Comparison of ENCODE assay signal across 9 mouse cellular contexts in genomic region chrX:73342941-73343735, GRCm38 (mm10). TPM values are rescaled to one million over a fixed set of nuclear protein-coding genes. Genes with fewer than 3 reads are reported as not detected.
DNase-seq lines count a peak whose midpoint lies in the region; ATAC-seq and TF ChIP-seq lines count a peak whose summit lies in the region.
"Had no signal": no experiment of that assay in that cellular context is flagged by ENCODE, and none has a peak within 500 bp of the region (broad histone marks: within the 10 kb centered on the region; RNA-seq: fewer than 3 reads in every experiment).

No protein-coding gene starts in this region.

- no peaks in the 10 kb centered on the region for H3K27me3 ChIP-seq in heart, adult 2 months (ENCODE audit: control insufficient read depth, insufficient read depth, low read length)
- no peaks in the 10 kb centered on the region for H3K27me3 ChIP-seq in E14TG2a.4 (ENCODE audit: insufficient read depth, low read length)
- no peaks in the 10 kb centered on the region for H3K27me3 ChIP-seq in heart, embryonic 16.5 days (ENCODE audit: control insufficient read depth, insufficient read depth, low read length)
- no peaks in the 10 kb centered on the region for H3K27me3 ChIP-seq in limb, embryonic 14.5 days (ENCODE audit: control insufficient read depth, insufficient read depth, low read length)
- no peaks in the 10 kb centered on the region for H3K27me3 ChIP-seq in midbrain, postnatal 0 days (ENCODE audit: insufficient read depth, low read length)

- peak; percentile 46 for ATAC-seq in heart, embryonic 16.5 days (replicated peaks; ENCODE audit: extremely low read depth, insufficient read depth, low FRiP score)
- ATAC-seq in limb, embryonic 14.5 days (ENCODE audit: low FRiP score, low read depth), result peak; percentile 51; the same call in 1 of the 2 replicates
- peak; percentile 58 for ATAC-seq in midbrain, postnatal 0 days (ENCODE audit: low FRiP score)

- TF ChIP-seq POLR2A in heart, adult 2 months (IDR thresholded peaks at IDR 0.05; ENCODE audit: insufficient read depth, low read depth, low read length), result no peak
- TF ChIP-seq POLR2A in limb, embryonic 14.5 days (IDR thresholded peaks at IDR 0.05; ENCODE audit: borderline replicate concordance, extremely low read depth, insufficient read depth, insufficient read length), result no peak

- peak overlapping the region; percentile 57 for H3K4me3 ChIP-seq in heart, adult 2 months
- H3K4me3 ChIP-seq in E14TG2a.4 (replicated peaks; ENCODE audit: low read length), result peak overlapping the region; percentile 82
- H3K4me3 ChIP-seq in heart, embryonic 16.5 days (ENCODE audit: low read length), result peak overlapping the region; percentile 56
- peak overlapping the region; percentile 57 for H3K4me3 ChIP-seq in limb, embryonic 14.5 days (replicated peaks; ENCODE audit: low read length)
- peak overlapping the region; percentile 51 for H3K4me3 ChIP-seq in midbrain, postnatal 0 days (ENCODE audit: low read depth, low read length)

- no peak for TF ChIP-seq EP300 in heart, adult 2 months (IDR thresholded peaks at IDR 0.05; ENCODE audit: insufficient read depth, low read depth, low read length)

- no peak for TF ChIP-seq CTCF in heart, adult 2 months (IDR thresholded peaks at IDR 0.05)
- no peak for TF ChIP-seq CTCF in E14TG2a.4 (conservative IDR thresholded peaks at IDR 0.05; ENCODE audit: low read length)
- TF ChIP-seq CTCF in midbrain, postnatal 0 days (IDR thresholded peaks at IDR 0.05), result no peak

- intact Hi-C loops in heart, adult 2 months (cut with DNase I), result loop anchor here (10.0 kb wide), 1 partner anchor 118 kb away; the partner anchor contains the start of gene F8a
- intact Hi-C loops in heart, postnatal 36 days (cut with DNase I), result loop anchor here (10.0 kb wide), 1 partner anchor 328 kb away; no protein-coding TSS in a partner anchor

- H3K4me2 ChIP-seq in heart, embryonic 16.5 days (ENCODE audit: low read depth, low read length), result peak overlapping the region; percentile 64
- H3K4me2 ChIP-seq in limb, embryonic 14.5 days (replicated peaks; ENCODE audit: low read depth, low read length, severe bottlenecking), result peak overlapping the region; percentile 53
- peak overlapping the region; percentile 49 for H3K4me2 ChIP-seq in midbrain, postnatal 0 days (ENCODE audit: low read depth, low read length, poor library complexity, severe bottlenecking)

- DNase-seq in heart, adult 2 months, result no peak
- no peak for DNase-seq in heart, postnatal 36 days
- peak; percentile 23 for DNase-seq in embryo, embryonic 10.5 days (ENCODE audit: low spot score)
- no peak for DNase-seq in limb, embryonic 14.5 days (ENCODE audit: low spot score)
- peak; percentile 7 for DNase-seq in midbrain, postnatal 0 days (ENCODE audit: low spot score)
- DNase-seq in adrenal gland, adult 2 months, result no peak

- H3K9me3 ChIP-seq in E14TG2a.4 (ENCODE audit: low read length), result no peaks in the 10 kb centered on the region
- no peaks in the 10 kb centered on the region for H3K9me3 ChIP-seq in heart, embryonic 16.5 days (replicated peaks; ENCODE audit: control insufficient read depth, low read length)
- no peaks in the 10 kb centered on the region for H3K9me3 ChIP-seq in limb, embryonic 14.5 days (ENCODE audit: control insufficient read depth, low read length)
- H3K9me3 ChIP-seq in midbrain, postnatal 0 days (ENCODE audit: low read length), result no peaks in the 10 kb centered on the region

- peak overlapping the region; percentile 93 for H3K9ac ChIP-seq in heart, adult 2 months (ENCODE audit: low read depth, low read length)
- H3K9ac ChIP-seq in heart, embryonic 16.5 days (ENCODE audit: low read length), result peak overlapping the region; percentile 68
- peak overlapping the region; percentile 72 for H3K9ac ChIP-seq in limb, embryonic 14.5 days (ENCODE audit: low read depth, low read length, severe bottlenecking)
- H3K9ac ChIP-seq in midbrain, postnatal 0 days (replicated peaks; ENCODE audit: low read length, poor library complexity, severe bottlenecking), result peak overlapping the region; percentile 76

- H3K4me1 ChIP-seq in heart, adult 2 months (ENCODE audit: control insufficient read depth, insufficient read depth, low read length), result no peaks in the 10 kb centered on the region
- peaks cover 9% of the 10 kb centered on the region; the same call in 1 of the 2 replicates for H3K4me1 ChIP-seq in E14TG2a.4 (replicated peaks; ENCODE audit: low read depth, low read length)
- peaks cover 6% of the 10 kb centered on the region; the same call in 1 of the 2 replicates for H3K4me1 ChIP-seq in heart, embryonic 16.5 days (ENCODE audit: control insufficient read depth, insufficient read depth, low read length)
- no peaks in the 10 kb centered on the region for H3K4me1 ChIP-seq in limb, embryonic 14.5 days (ENCODE audit: control insufficient read depth, insufficient read depth, low read length)
- H3K4me1 ChIP-seq in midbrain, postnatal 0 days (ENCODE audit: insufficient read depth, low read length), result no peaks in the 10 kb centered on the region

- H3K79me2 ChIP-seq in heart, adult 2 months (replicated peaks; ENCODE audit: control insufficient read depth, insufficient read depth, low read length), result no peaks in the 10 kb centered on the region

- H3K27ac ChIP-seq in heart, adult 2 months, result peak overlapping the region; percentile 67
- peak overlapping the region; percentile 77 for H3K27ac ChIP-seq in heart, embryonic 16.5 days (ENCODE audit: low read length)
- peak overlapping the region; percentile 76 for H3K27ac ChIP-seq in limb, embryonic 14.5 days (replicated peaks; ENCODE audit: low read depth, low read length)
- H3K27ac ChIP-seq in midbrain, postnatal 0 days (ENCODE audit: low read depth, low read length), result peak overlapping the region; percentile 79

- 24% methylated on average over 15 of the region's 15 CpGs for WGBS in heart, adult 2 months
- WGBS in heart, embryonic 16.5 days, result 12% methylated on average over 15 of the region's 15 CpGs
- WGBS in limb, embryonic 14.5 days, result 18% methylated on average over 15 of the region's 15 CpGs
- WGBS in midbrain, postnatal 0 days, result 33% methylated on average over 12 of the region's 15 CpGs

- H3K36me3 ChIP-seq in heart, adult 2 months (ENCODE audit: control insufficient read depth, insufficient read depth, low read length), result no peaks in the 10 kb centered on the region
- H3K36me3 ChIP-seq in E14TG2a.4 (ENCODE audit: insufficient read depth, low read length), result peaks cover 12% of the 10 kb centered on the region
- H3K36me3 ChIP-seq in heart, embryonic 16.5 days (ENCODE audit: control insufficient read depth, insufficient read depth), result no peaks in the 10 kb centered on the region
- peaks cover 8% of the 10 kb centered on the region; the same call in 1 of the 2 replicates for H3K36me3 ChIP-seq in limb, embryonic 14.5 days (ENCODE audit: control insufficient read depth, insufficient read depth, low read length)
- no peaks in the 10 kb centered on the region for H3K36me3 ChIP-seq in midbrain, postnatal 0 days (ENCODE audit: insufficient read depth, low read length)

RNA-seq across cellular contexts. Expression of gene Zfp275, which starts 0.7 kb away (rescaled TPM):
- 1 to 10 TPM; 4.8 to 6.2 TPM for total RNA-seq in heart, adult 2 months (2021)
- polyA plus RNA-seq in heart, adult 2 months (2012; rRNA removed), result 7.5 and 11.2 TPM in 2 replicates
- total RNA-seq in heart, postnatal 36 days (2021), result 1 to 10 TPM; 4.4 to 6.0 TPM
- polyA plus RNA-seq in heart, embryonic 16.5 days (2015; fragmentation: Nextera tagmentation; extraction: Ambion mirVana), result 8.4 and 10.0 TPM in 2 replicates
- 38.1 and 48.7 TPM in 2 replicates for polyA plus RNA-seq in limb, embryonic 14.5 days (2012; rRNA removed)
- polyA plus RNA-seq in limb, embryonic 14.5 days (2014; fragmentation: Nextera tagmentation; extraction: Ambion mirVana), result 24.0 and 25.7 TPM in 2 replicates
- 28.2 and 29.9 TPM in 2 replicates for total RNA-seq in midbrain, postnatal 0 days (2014; rRNA removed)
- 5.2 and 5.7 TPM in 2 replicates for polyA plus RNA-seq in midbrain, postnatal 0 days (2015; fragmentation: Nextera tagmentation; extraction: Ambion mirVana)
- total RNA-seq in adrenal gland, adult 2 months (2021), result 10 to 100 TPM; 14.7 to 17.0 TPM
- 10.7 and 12.5 TPM in 2 replicates for polyA plus RNA-seq in adrenal gland, adult 2 months (2012; rRNA removed)

RNA-seq across cellular contexts. Expression of gene Gm45015, which starts 6.5 kb away (rescaled TPM):
- total RNA-seq in heart, adult 2 months (2021), result not detected
- polyA plus RNA-seq in heart, adult 2 months (2012; rRNA removed), result not detected in 2 replicates
- not detected for total RNA-seq in heart, postnatal 36 days (2021)
- polyA plus RNA-seq in heart, embryonic 16.5 days (2015; fragmentation: Nextera tagmentation; extraction: Ambion mirVana), result not detected in 2 replicates
- not detected in 2 replicates for polyA plus RNA-seq in limb, embryonic 14.5 days (2012; rRNA removed)
- not detected in 2 replicates for polyA plus RNA-seq in limb, embryonic 14.5 days (2014; fragmentation: Nextera tagmentation; extraction: Ambion mirVana)
- not detected in 2 replicates for total RNA-seq in midbrain, postnatal 0 days (2014; rRNA removed)
- polyA plus RNA-seq in midbrain, postnatal 0 days (2015; fragmentation: Nextera tagmentation; extraction: Ambion mirVana), result not detected in 2 replicates
- not detected for total RNA-seq in adrenal gland, adult 2 months (2021)
- polyA plus RNA-seq in adrenal gland, adult 2 months (2012; rRNA removed), result not detected in 2 replicates
- total RNA-seq: left cerebral cortex, postnatal 10 days had no signal

RNA-seq across cellular contexts. Expression of gene Xlr5a, which starts 50.4 kb away (rescaled TPM):
- total RNA-seq in heart, adult 2 months (2021), result not detected
- polyA plus RNA-seq in heart, adult 2 months (2012; rRNA removed), result not detected in 2 replicates
- not detected for total RNA-seq in heart, postnatal 36 days (2021)
- not detected in 2 replicates for polyA plus RNA-seq in heart, embryonic 16.5 days (2015; fragmentation: Nextera tagmentation; extraction: Ambion mirVana)
- polyA plus RNA-seq in limb, embryonic 14.5 days (2012; rRNA removed), result 0.06 TPM in 1 of 2 replicates, not detected in the other
- polyA plus RNA-seq in limb, embryonic 14.5 days (2014; fragmentation: Nextera tagmentation; extraction: Ambion mirVana), result 0.12 TPM in 1 of 2 replicates, not detected in the other
- not detected in 2 replicates for total RNA-seq in midbrain, postnatal 0 days (2014; rRNA removed)
- not detected in 2 replicates for polyA plus RNA-seq in midbrain, postnatal 0 days (2015; fragmentation: Nextera tagmentation; extraction: Ambion mirVana)
- total RNA-seq in adrenal gland, adult 2 months (2021), result under 1 TPM in 1 of 2 experiments, not detected in 1; 0.49 TPM
- polyA plus RNA-seq in adrenal gland, adult 2 months (2012; rRNA removed), result not detected in 2 replicates
- total RNA-seq: left cerebral cortex, postnatal 10 days had no signal

RNA-seq across cellular contexts. Expression of gene Xlr5c, which starts 50.4 kb away (rescaled TPM):
- total RNA-seq in heart, adult 2 months (2021), result not detected
- not detected in 2 replicates for polyA plus RNA-seq in heart, adult 2 months (2012; rRNA removed)
- not detected for total RNA-seq in heart, postnatal 36 days (2021)
- polyA plus RNA-seq in heart, embryonic 16.5 days (2015; fragmentation: Nextera tagmentation; extraction: Ambion mirVana), result not detected in 2 replicates
- not detected in 2 replicates for polyA plus RNA-seq in limb, embryonic 14.5 days (2012; rRNA removed)
- not detected in 2 replicates for polyA plus RNA-seq in limb, embryonic 14.5 days (2014; fragmentation: Nextera tagmentation; extraction: Ambion mirVana)
- not detected in 2 replicates for total RNA-seq in midbrain, postnatal 0 days (2014; rRNA removed)
- not detected in 2 replicates for polyA plus RNA-seq in midbrain, postnatal 0 days (2015; fragmentation: Nextera tagmentation; extraction: Ambion mirVana)
- total RNA-seq in adrenal gland, adult 2 months (2021), result not detected
- 0.25 TPM in 1 of 2 replicates, not detected in the other for polyA plus RNA-seq in adrenal gland, adult 2 months (2012; rRNA removed)
- total RNA-seq: left cerebral cortex, postnatal 10 days had no signal

RNA-seq across cellular contexts. Expression of gene Gm18336, which starts 55.4 kb away (rescaled TPM):
- not detected for total RNA-seq in heart, adult 2 months (2021)
- polyA plus RNA-seq in heart, adult 2 months (2012; rRNA removed), result not detected in 2 replicates
- not detected for total RNA-seq in heart, postnatal 36 days (2021)
- polyA plus RNA-seq in heart, embryonic 16.5 days (2015; fragmentation: Nextera tagmentation; extraction: Ambion mirVana), result not detected in 2 replicates
- not detected in 2 replicates for polyA plus RNA-seq in limb, embryonic 14.5 days (2012; rRNA removed)
- polyA plus RNA-seq in limb, embryonic 14.5 days (2014; fragmentation: Nextera tagmentation; extraction: Ambion mirVana), result not detected in 2 replicates
- total RNA-seq in midbrain, postnatal 0 days (2014; rRNA removed), result not detected in 2 replicates
- 0.07 and 0.09 TPM in 2 replicates for polyA plus RNA-seq in midbrain, postnatal 0 days (2015; fragmentation: Nextera tagmentation; extraction: Ambion mirVana)
- total RNA-seq in adrenal gland, adult 2 months (2021), result not detected
- 0.03 TPM in 1 of 2 replicates, not detected in the other for polyA plus RNA-seq in adrenal gland, adult 2 months (2012; rRNA removed)

Comparison
In these comparisons a context has a peak if more than half of its experiments do, and no peak if none do; other contexts are left out.
1. DNase-seq: peak in embryo, embryonic 10.5 days (single experiment) and midbrain, postnatal 0 days (single experiment); none in heart, adult 2 months (0 of 2), heart, postnatal 36 days (0 of 2), limb, embryonic 14.5 days (single experiment) and adrenal gland, adult 2 months (single experiment).
2. Peak in every context shown above with its lines, with median percentiles within 50 percentile points of each other: H3K27ac ChIP-seq, H3K4me3 ChIP-seq, H3K9ac ChIP-seq, ATAC-seq and H3K4me2 ChIP-seq.